Mouse (Mus musculus) hindbrain, postnatal 0 days (tissue): Measurements from ENCODE around the gene Ulk4. TPM values are rescaled to one million over a fixed set of nuclear protein-coding genes. Genes with fewer than 3 reads are reported as not detected.
A peak's percentile ranks its signal among the peaks of the same experiment; 100 is the strongest.

Source experiments
- ATAC-seq: fragments of 200-750 bp; cut with Nextera tagmentation; 2 replicates; pipeline ENCODE4 v1.8.0; 2017; ENCODE audit warnings: mild to moderate bottlenecking, moderate TSS enrichment, moderate library complexity
- DNase-seq: peaks from one replicate; pipeline ENCODE4 v3.0.0-alpha.2; 2015; ENCODE audit warnings: low spot score
- H3K27ac ChIP-seq: fragments of 300-500 bp; sonication (generic); 2 replicates; pipeline ENCODE4 v1.5.1; 2014; ENCODE audit warnings: mild to moderate bottlenecking
- H3K27me3 ChIP-seq: fragments of 300-500 bp; sonication (generic); 2 replicates; pipeline ENCODE4 v1.6.1; 2014; ENCODE audit warnings: low read length, mixed read lengths; ENCODE audit not compliant: insufficient read depth
- H3K36me3 ChIP-seq: fragments of 300-500 bp; sonication (generic); 2 replicates; pipeline ENCODE4 v1.6.1; 2014; ENCODE audit warnings: low read length, mixed read lengths; ENCODE audit not compliant: insufficient read depth
- H3K4me1 ChIP-seq: fragments of 300-500 bp; sonication (generic); 2 replicates; pipeline ENCODE4 v1.6.1; 2014; ENCODE audit warnings: antibody characterized with exemption, low read length, mixed read lengths; ENCODE audit not compliant: insufficient read depth
- H3K4me2 ChIP-seq: fragments of 300-500 bp; sonication (generic); 2 replicates; pipeline ENCODE4 v1.6.1; 2014; ENCODE audit warnings: low read depth, mild to moderate bottlenecking, low read length, moderate library complexity, mixed read lengths
- H3K4me3 ChIP-seq: fragments of 300-500 bp; sonication (generic); 2 replicates; pipeline ENCODE4 v1.5.1; 2014; ENCODE audit warnings: low read length
- H3K9ac ChIP-seq: fragments of 300-500 bp; sonication (generic); replicated peaks from 2 replicates; pipeline ENCODE4 v1.6.1; 2014; ENCODE audit warnings: mild to moderate bottlenecking, low read length, moderate library complexity, mixed read lengths
- H3K9me3 ChIP-seq: fragments of 300-500 bp; sonication (generic); 2 replicates; pipeline ENCODE4 v1.6.1; 2016; ENCODE audit warnings: low read length, mixed read lengths
- CTCF ChIP-seq: IDR thresholded peaks from 2 replicates; pipeline ENCODE4 v1.5.1; 2016; ENCODE audit warnings: antibody characterized with exemption, control low read depth, low read depth
- WGBS: fragments of 180-500 bp; shearing (Covaris S2); extraction: QIAGEN DNeasy Blood & Tissue Kit; methylation state at CpG from one replicate; pipeline ENCODE4 v1.1.7; 2014; 5-methylcytosine and 5-hydroxymethylcytosine counted together
- polyA plus RNA-seq: library from polyadenylated mRNA; unstranded; fragments of >200 nt; fragmentation: Nextera tagmentation; extraction: Ambion mirVana; gene quantifications from 2 replicates; pipeline ENCODE4 v1.2.1, GENCODE M21; 2015
- total RNA-seq: library from RNA; depleted of rRNA; stranded (reverse); fragments of >200 nt; gene quantifications from 2 replicates; pipeline ENCODE4 v1.2.3, GENCODE M21; 2014

Ulk4 gene
- total and polyA plus RNA-seq, 2 experiments from 2014 or later: 20.0 to 76.3 TPM

DNA sequence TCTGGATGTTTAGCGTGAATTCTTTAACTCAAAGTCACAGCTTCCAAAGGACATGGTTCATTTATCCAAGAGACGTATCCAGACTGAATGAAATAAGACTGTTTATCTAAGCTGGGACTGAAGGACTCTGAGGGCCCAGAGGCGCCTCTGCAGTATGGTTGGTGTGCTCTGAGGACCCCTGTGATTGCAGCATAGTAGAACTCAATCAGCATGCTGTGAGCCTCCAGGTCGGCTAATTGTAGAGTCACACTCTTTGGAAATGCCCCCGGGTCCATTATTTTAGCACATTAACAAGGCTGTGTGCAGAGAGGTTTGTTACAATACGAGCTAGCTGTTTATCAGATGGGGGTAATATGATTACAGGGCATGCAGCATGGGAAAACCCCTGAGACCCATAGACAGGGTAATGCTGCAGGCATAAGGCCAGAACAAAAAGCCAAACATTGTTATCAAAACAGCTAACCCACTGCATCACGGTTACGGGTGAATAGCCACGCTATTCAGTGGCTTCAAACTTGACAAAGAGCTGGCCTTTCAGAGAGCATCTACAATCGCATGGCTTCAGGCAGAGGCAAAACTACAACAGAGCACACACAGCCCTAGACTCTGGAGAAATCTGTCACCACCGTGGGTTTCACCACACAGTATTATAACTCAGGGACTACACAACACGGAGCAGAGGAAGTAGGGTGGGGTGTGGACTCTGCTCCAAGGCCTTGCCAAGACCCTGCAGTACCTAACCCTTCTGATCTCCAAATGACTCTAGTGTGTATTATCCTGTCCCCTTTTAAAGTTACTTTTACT, 215.0 kb downstream of the Ulk4 start:
- Histone ChIP-seq H3K27me3 (no peaks in the 10 kb centered on the region), H3K4me3 (no peak overlapping the region), H3K27ac (no peak overlapping the region; the same call in 1 of the 2 replicates), H3K9ac (no peak overlapping the region), H3K9me3 (no peaks in the 10 kb centered on the region), H3K4me2 (no peak overlapping the region), H3K36me3 (no peaks in the 10 kb centered on the region), H3K4me1 (peaks cover 9% of the 10 kb centered on the region)
- ATAC-seq (peak; percentile 44; the same call in 1 of the 2 replicates), DNase-seq (peak; percentile 32)
- no peak for TF ChIP-seq CTCF
- WGBS: 20% methylated on average over 12 of the region's 12 CpGs

DNA sequence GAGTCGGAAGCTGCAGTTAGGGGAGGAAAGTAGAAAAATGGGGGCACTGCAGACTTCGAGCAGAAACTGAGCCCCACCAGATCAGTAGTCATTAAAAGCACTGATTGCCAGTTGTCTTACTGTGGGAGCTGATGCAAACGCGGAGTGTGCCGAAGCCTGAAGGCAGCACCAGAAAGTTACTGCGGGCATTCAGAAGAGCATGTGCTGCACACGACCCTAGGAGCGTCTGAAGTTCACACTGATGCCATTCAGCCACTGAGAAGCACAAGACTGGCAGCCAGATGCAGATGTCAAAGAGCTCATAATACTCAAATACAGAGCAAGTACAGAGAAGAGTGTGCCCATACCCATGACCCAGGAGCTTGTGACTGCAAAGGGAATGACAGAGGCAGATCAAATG, 216.7 kb downstream of the Ulk4 start:
- Histone ChIP-seq H3K9ac (no peak overlapping the region), H3K36me3 (no peaks in the 10 kb centered on the region), H3K4me3 (no peak overlapping the region), H3K27ac (no peak overlapping the region), H3K4me2 (no peak overlapping the region), H3K27me3 (no peaks in the 10 kb centered on the region), H3K9me3 (no peaks in the 10 kb centered on the region), H3K4me1 (peaks cover 9% of the 10 kb centered on the region; the same call in 1 of the 2 replicates)
- ATAC-seq (no peak), DNase-seq (no peak)
- 72% methylated on average over 8 of the region's 8 CpGs for WGBS
- no peak for TF ChIP-seq CTCF

DNA sequence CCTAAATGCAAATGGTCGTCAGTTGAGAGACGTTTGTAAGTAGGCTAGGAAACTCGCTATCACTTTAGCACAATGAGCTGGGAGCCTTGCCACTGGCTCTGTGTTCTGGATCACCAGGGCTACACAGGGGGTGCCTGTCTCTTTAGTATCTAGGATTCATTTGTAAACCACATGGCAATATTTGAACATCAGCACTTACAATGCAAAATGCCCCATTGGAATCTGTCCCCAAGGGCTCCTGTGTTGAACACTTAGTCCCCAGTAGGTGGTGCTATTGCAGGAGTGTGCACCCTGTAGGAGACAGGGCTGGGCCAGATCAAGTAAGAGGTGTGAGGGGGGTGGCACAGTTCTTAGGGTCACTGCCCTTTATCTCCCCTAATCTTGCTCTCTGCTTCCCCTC, 217.7 kb downstream of the Ulk4 start:
- Histone ChIP-seq H3K4me2 (no peak overlapping the region), H3K9ac (no peak overlapping the region), H3K27me3 (no peaks in the 10 kb centered on the region), H3K4me3 (no peak overlapping the region), H3K9me3 (no peaks in the 10 kb centered on the region), H3K36me3 (no peaks in the 10 kb centered on the region), H3K4me1 (peaks cover 9% of the 10 kb centered on the region; the same call in 1 of the 2 replicates), H3K27ac (no peak overlapping the region)
- peak; percentile 57 for TF ChIP-seq CTCF
- ATAC-seq (0 out of 2 replicates have a peak, but pooled peaks have one; percentile 43), DNase-seq (peak; percentile 48)
- WGBS: 77% methylated on average over 3 of the region's 3 CpGs

DNA sequence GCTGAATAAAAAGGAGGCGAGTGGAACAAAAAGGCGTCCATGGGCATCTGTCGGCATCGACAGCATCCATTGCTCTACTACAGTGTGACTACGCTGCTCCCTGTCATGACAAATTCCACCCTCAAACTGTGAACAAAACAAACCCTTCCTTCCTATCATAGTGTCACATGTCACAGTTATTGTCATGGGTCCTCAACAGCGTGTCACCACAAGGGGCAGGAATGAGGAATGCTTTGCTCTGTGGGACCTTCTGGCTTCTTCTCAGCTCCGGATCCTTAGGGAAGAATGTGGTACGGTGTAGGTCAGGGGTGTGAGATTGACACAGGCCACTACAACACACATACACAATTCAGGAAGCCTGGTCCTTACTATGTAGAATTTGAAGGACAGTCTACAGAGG, 218.5 kb downstream of the Ulk4 start:
- Histone ChIP-seq H3K9ac (no peak overlapping the region), H3K9me3 (no peaks in the 10 kb centered on the region), H3K4me1 (peaks cover 9% of the 10 kb centered on the region; the same call in 1 of the 2 replicates), H3K27me3 (no peaks in the 10 kb centered on the region), H3K4me3 (no peak overlapping the region), H3K36me3 (no peaks in the 10 kb centered on the region), H3K4me2 (no peak overlapping the region), H3K27ac (no peak overlapping the region)
- 68% methylated on average over 8 of the region's 8 CpGs for WGBS
- DNase-seq (no peak), ATAC-seq (no peak)
- TF ChIP-seq CTCF: peak; percentile 26; the same call in 1 of the 2 replicates

DNA sequence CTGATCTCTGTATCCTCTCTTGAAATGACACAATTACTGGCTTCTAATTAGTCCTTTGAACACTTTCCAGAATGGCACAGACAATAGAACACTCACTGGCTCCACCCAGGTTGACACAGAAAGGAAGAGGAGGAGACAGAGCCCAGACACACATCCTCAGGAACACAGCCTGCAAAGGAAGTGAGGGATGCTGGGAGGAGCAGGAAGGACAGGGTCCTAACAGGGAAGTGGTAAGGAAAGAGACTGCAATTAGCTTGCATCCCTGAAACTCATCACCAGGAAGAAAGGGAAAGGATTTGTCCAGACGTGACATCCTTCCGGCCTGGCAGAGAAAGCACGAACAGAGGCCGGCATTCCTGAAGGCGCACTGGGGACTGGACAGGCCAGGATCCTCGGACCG, 218.9 kb downstream of the Ulk4 start:
- Histone ChIP-seq H3K9me3 (no peaks in the 10 kb centered on the region), H3K4me3 (no peak overlapping the region), H3K4me1 (peaks cover 9% of the 10 kb centered on the region; the same call in 1 of the 2 replicates), H3K4me2 (no peak overlapping the region), H3K36me3 (no peaks in the 10 kb centered on the region), H3K9ac (no peak overlapping the region), H3K27me3 (no peaks in the 10 kb centered on the region), H3K27ac (no peak overlapping the region)
- TF ChIP-seq CTCF: no peak
- ATAC-seq (no peak), DNase-seq (no peak)
- WGBS: 78% methylated on average over 7 of the region's 7 CpGs

DNA sequence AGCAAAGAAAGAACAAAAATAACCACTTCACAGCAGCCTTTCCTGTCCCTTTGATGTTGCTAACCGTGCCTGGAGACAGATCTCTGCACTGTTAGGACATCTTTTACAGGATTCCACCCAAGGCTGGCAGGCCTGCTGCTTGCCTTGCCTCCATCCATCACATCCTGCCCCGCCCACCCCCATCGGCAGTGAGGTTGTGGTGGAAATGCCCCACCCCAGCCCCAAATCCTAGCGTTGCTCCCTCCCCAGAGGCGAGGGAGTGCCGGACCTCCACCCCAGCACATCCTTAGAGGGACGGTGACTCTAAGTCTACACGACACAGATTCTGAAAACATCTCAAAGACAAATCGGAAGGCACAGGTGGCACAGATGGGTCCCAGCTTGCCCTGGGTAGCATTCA, 219.6 kb downstream of the Ulk4 start:
- no peak overlapping the region for H3K27ac ChIP-seq
- WGBS: 66% methylated on average over 9 of the region's 9 CpGs

DNA sequence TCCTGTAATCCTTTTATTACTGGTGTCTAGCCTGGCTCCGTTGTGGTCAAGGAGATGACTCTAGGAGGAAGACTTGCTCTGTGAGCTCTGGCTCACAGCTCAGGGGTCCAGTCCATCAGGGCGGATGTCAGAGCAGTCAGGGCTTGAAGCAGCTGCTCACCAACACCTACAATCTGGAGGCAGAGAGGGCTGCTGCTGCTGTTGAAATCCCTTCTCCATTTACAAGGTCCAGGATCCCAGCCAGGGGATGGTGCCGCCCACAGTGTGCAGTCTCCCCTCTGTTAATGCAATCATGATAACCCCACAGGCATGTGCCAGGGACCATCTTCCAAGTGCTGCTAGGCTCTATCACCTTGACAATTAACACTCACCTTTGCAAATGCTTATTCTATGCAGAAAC, 220.5 kb downstream of the Ulk4 start:
- 0 out of 2 replicates have a peak, but pooled peaks cover under 1% of the 10 kb centered on the region for H3K4me1 ChIP-seq
- no peak overlapping the region for H3K4me2 ChIP-seq
- H3K4me3 ChIP-seq: no peak overlapping the region
- WGBS: 86% methylated on average over 3 of the region's 3 CpGs
- no peaks in the 10 kb centered on the region for H3K27me3 ChIP-seq
- DNase-seq (no peak), ATAC-seq (no peak)
- no peak for TF ChIP-seq CTCF
- H3K9ac ChIP-seq: no peak overlapping the region
- H3K36me3 ChIP-seq: no peaks in the 10 kb centered on the region
- H3K9me3 ChIP-seq: no peaks in the 10 kb centered on the region
- no peak overlapping the region for H3K27ac ChIP-seq

More for the DNA sequence above, 219.6 kb downstream of the Ulk4 start:
- Histone ChIP-seq H3K9me3 (no peaks in the 10 kb centered on the region), H3K36me3 (no peaks in the 10 kb centered on the region), H3K27me3 (no peaks in the 10 kb centered on the region), H3K9ac (no peak overlapping the region), H3K4me3 (no peak overlapping the region), H3K4me1 (peaks cover 9% of the 10 kb centered on the region; the same call in 1 of the 2 replicates), H3K4me2 (no peak overlapping the region)
- no peak for ATAC-seq
- no peak for TF ChIP-seq CTCF
- DNase-seq: no peak
